Mouse (Mus musculus) liver, postnatal 0 days (tissue): Measurements from ENCODE around the gene Flot1.
A peak's percentile ranks its signal among the peaks of the same experiment; 100 is the strongest.

Experiments used
- CTCF ChIP-seq: sonication (generic); IDR thresholded peaks from 2 replicates; pipeline ENCODE4 v1.5.1; 2016; ENCODE audit warnings: antibody characterized with exemption, low read depth
- EP300 ChIP-seq: IDR thresholded peaks from 2 replicates; pipeline ENCODE4 v1.6.1; 2016; ENCODE audit warnings: antibody characterized with exemption, low read depth, mild to moderate bottlenecking

DNA sequence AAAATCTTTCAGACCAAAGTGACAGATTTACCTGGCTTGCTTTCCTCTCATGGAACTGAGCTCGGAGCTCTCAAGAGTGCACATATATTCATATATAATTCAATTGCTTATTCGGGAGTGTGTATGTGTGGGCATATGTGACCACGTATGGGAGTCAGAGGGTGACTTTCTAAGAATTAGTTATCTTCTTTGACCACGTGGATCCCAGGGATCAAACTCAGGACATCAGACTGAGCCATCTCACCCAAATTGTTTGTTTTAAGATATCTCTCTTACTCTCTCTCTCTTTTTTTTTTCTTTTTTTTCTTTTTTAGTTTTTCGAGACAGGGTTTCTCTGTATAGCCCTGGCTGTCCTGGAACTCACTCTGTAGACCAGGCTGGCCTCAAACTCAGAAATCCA lies 2.9 kb upstream of the Flot1 start:
- TF ChIP-seq CTCF (no peak), EP300 (peak; percentile 58)
